Mouse (Mus musculus) stomach, postnatal 0 days (tissue): Measurements from ENCODE around the gene Pbx4.

Experiments used
- CTCF ChIP-seq: IDR thresholded peaks from 2 replicates; pipeline ENCODE4 v1.5.1; 2016; ENCODE audit warnings: antibody characterized with exemption, low read depth, mild to moderate bottlenecking, moderate library complexity
- EP300 ChIP-seq: optimal IDR thresholded peaks from 2 replicates; pipeline ENCODE3; 2016; ENCODE audit warnings: antibody characterized with exemption

- TF ChIP-seq CTCF, result no peak
- no peak for TF ChIP-seq EP300
Measured at GRCm38 (mm10) chr8:69801796-69802195, 30.5 kb upstream of the Pbx4 start.
